15 mouse cellular contexts compared by ENCODE assay signal in the genomic region with DNA sequence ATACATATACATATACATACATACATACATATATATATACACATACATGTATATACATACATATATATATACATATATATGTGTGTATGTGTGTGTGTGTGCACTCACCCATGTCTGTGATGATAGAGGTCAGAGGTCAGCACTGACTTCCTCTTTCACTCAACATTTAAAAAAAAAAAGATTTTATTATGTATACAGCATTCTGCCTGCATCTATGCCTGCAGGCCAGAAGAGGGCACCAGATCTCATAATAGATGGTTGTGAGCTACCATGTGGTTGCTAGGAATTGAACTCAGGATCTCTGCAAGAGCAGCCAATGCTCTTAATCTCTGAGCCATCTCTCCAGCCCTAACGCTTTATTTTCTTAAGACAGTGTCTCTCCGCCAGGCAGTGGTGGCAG. TPM values are rescaled to one million over a fixed set of nuclear protein-coding genes. Genes with fewer than 3 reads are reported as not detected.
DNase-seq lines count a peak whose midpoint lies in the region; ATAC-seq and TF ChIP-seq lines count a peak whose summit lies in the region.
"Had no signal": no experiment of that assay in that cellular context is flagged by ENCODE, and none has a peak within 500 bp of the region (broad histone marks: within the 10 kb centered on the region; RNA-seq: fewer than 3 reads in every experiment).

No protein-coding gene starts in this region.

- H3K27ac ChIP-seq in hindbrain, postnatal 0 days: no peak overlapping the region
- no peak overlapping the region for H3K27ac ChIP-seq in hindbrain, embryonic 11.5 days (ENCODE audit: low read depth, low read length)
- H3K27ac ChIP-seq in ES-E14 (ENCODE audit: insufficient read depth, low read depth, low read length, poor library complexity, severe bottlenecking): no peak overlapping the region
- H3K27ac ChIP-seq: embryonic facial prominence, embryonic 15.5 days; midbrain, embryonic 10.5 days had no signal

- no peaks in the 10 kb centered on the region for H3K9me3 ChIP-seq in hindbrain, postnatal 0 days (ENCODE audit: low read length)
- H3K9me3 ChIP-seq in hindbrain, embryonic 11.5 days (ENCODE audit: control insufficient read depth, low read length): no peaks in the 10 kb centered on the region
- H3K9me3 ChIP-seq in ES-E14 (ENCODE audit: control insufficient read depth, insufficient read depth, low read depth, low read length): no peaks in the 10 kb centered on the region
- H3K9me3 ChIP-seq: embryonic facial prominence, embryonic 15.5 days; midbrain, embryonic 10.5 days had no signal

- no peak for ATAC-seq in hindbrain, postnatal 0 days
- no peak for ATAC-seq in hindbrain, embryonic 11.5 days (ENCODE audit: low FRiP score)
- ATAC-seq in megakaryocyte, adult 5-6 weeks (ENCODE audit: poor library complexity, severe bottlenecking): peak; percentile 76

- H3K27me3 ChIP-seq in hindbrain, postnatal 0 days (ENCODE audit: insufficient read depth, low read length): no peaks in the 10 kb centered on the region
- H3K27me3 ChIP-seq in hindbrain, embryonic 11.5 days (ENCODE audit: control insufficient read depth, insufficient read depth, low read length): no peaks in the 10 kb centered on the region
- H3K27me3 ChIP-seq: embryonic facial prominence, embryonic 15.5 days had no signal

- H3K4me1 ChIP-seq in hindbrain, postnatal 0 days (ENCODE audit: insufficient read depth, low read length): no peaks in the 10 kb centered on the region
- H3K4me1 ChIP-seq in hindbrain, embryonic 11.5 days (replicated peaks; ENCODE audit: control insufficient read depth, insufficient read depth, low read length): no peaks in the 10 kb centered on the region
- H3K4me1 ChIP-seq in ES-E14 (ENCODE audit: control insufficient read depth in 2 of 2, insufficient read depth in 2 of 2, low read length in 2 of 2, poor library complexity in 1 of 2): no peaks in the 10 kb centered on the region
- H3K4me1 ChIP-seq: embryonic facial prominence, embryonic 15.5 days; midbrain, embryonic 10.5 days had no signal

- in situ Hi-C loops in ES-E14 (cut with MboI; ENCODE audit: low sequenced_read_pairs in 2 of 2, unreplicated experiment in 2 of 2): no loop called here

- H3K36me3 ChIP-seq in hindbrain, postnatal 0 days (ENCODE audit: insufficient read depth, low read length): no peaks in the 10 kb centered on the region
- H3K36me3 ChIP-seq in hindbrain, embryonic 11.5 days (ENCODE audit: control insufficient read depth, insufficient read depth, low read length): no peaks in the 10 kb centered on the region
- no peaks in the 10 kb centered on the region for H3K36me3 ChIP-seq in ES-E14 (ENCODE audit: control insufficient read depth, insufficient read depth, low read length, poor library complexity, severe bottlenecking)
- H3K36me3 ChIP-seq: embryonic facial prominence, embryonic 15.5 days; midbrain, embryonic 10.5 days had no signal

- no peak overlapping the region for H3K9ac ChIP-seq in hindbrain, postnatal 0 days (replicated peaks; ENCODE audit: low read length)
- no peak overlapping the region for H3K9ac ChIP-seq in hindbrain, embryonic 11.5 days (ENCODE audit: low read depth, low read length)
- no peak overlapping the region for H3K9ac ChIP-seq in ES-E14 (ENCODE audit: insufficient read depth, low read depth, low read length, poor library complexity, severe bottlenecking)
- H3K9ac ChIP-seq: embryonic facial prominence, embryonic 15.5 days had no signal

- peak; percentile 13; the same call in 1 of the 2 replicates for TF ChIP-seq CTCF in hindbrain, postnatal 0 days (IDR thresholded peaks at IDR 0.05; ENCODE audit: low read depth)

- no peak for DNase-seq in hindbrain, postnatal 0 days (ENCODE audit: low spot score)
- no peak for DNase-seq in hindbrain, embryonic 11.5 days (ENCODE audit: low spot score)
- DNase-seq in 3T3-L1 (ENCODE audit: low read depth, low spot score) (peak; percentile 27), ES-E14 (ENCODE audit: low read depth, low spot score) (no peak)
- no peak for DNase-seq in adrenal gland, adult 2 months
- DNase-seq in embryo, embryonic 10.5 days (ENCODE audit: low spot score): no peak
- DNase-seq in urinary bladder, adult 2 months (ENCODE audit: low spot score): no peak
- DNase-seq: cerebellum, postnatal 25 days; kidney, adult 2 months; left cerebral cortex, postnatal 4 days; lung, adult 18-20 months; retina, postnatal 1 day had no signal

- no peak overlapping the region for H3K4me2 ChIP-seq in hindbrain, postnatal 0 days (ENCODE audit: low read depth, low read length)
- no peak overlapping the region for H3K4me2 ChIP-seq in hindbrain, embryonic 11.5 days (replicated peaks; ENCODE audit: low read depth, low read length)
- H3K4me2 ChIP-seq: embryonic facial prominence, embryonic 15.5 days had no signal

- no peak overlapping the region for H3K4me3 ChIP-seq in hindbrain, postnatal 0 days (ENCODE audit: low read length)
- H3K4me3 ChIP-seq in hindbrain, embryonic 11.5 days (ENCODE audit: low read depth, low read length): no peak overlapping the region
- no peak overlapping the region for H3K4me3 ChIP-seq in ES-E14 (ENCODE audit: insufficient read depth in 1 of 2, low read depth in 1 of 2, low read length in 2 of 2, poor library complexity in 1 of 2, severe bottlenecking in 1 of 2)
- H3K4me3 ChIP-seq: embryonic facial prominence, embryonic 15.5 days; midbrain, embryonic 10.5 days had no signal

- 93% methylated on average over 2 of the region's 2 CpGs for WGBS in hindbrain, postnatal 0 days
- 88% methylated on average over 2 of the region's 2 CpGs for WGBS in hindbrain, embryonic 11.5 days

TF ChIP-seq in ES-E14, 5 proteins besides CTCF, POLR2A, EP300 and RAD21:
- TF ChIP-seq ZNF384 (IDR thresholded peaks at IDR 0.05; ENCODE audit: low read depth, low read length): peak; percentile 59; the same call in 1 of the 2 replicates
- TF ChIP-seq MAFK (IDR thresholded peaks at IDR 0.05; ENCODE audit: insufficient read depth, low read depth, low read length): no peak

RNA-seq across cellular contexts. Expression of gene Ddx47, which starts 14.5 kb away (rescaled TPM):
- total RNA-seq in hindbrain, postnatal 0 days (2014; rRNA removed): 21.7 and 40.5 TPM in 2 replicates
- polyA plus RNA-seq in hindbrain, postnatal 0 days (2015; fragmentation: Nextera tagmentation; extraction: Ambion mirVana): 60.5 TPM in 2 replicates
- 101 and 102 TPM in 2 replicates for polyA plus RNA-seq in hindbrain, embryonic 11.5 days (2014; fragmentation: Nextera tagmentation; extraction: Ambion mirVana)
- total RNA-seq in ES-E14 (2012; rRNA removed): 72.4 and 75.1 TPM in 2 replicates
- total RNA-seq in megakaryocyte, adult 5-6 weeks (2015): 43.4 and 50.3 TPM in 2 replicates
- 62.6 and 74.5 TPM in 2 replicates for total RNA-seq in megakaryocyte, adult 5-6 weeks (2017)
- total RNA-seq in adrenal gland, adult 2 months (2021): 10 to 100 TPM; 57.9 to 61.4 TPM
- polyA plus RNA-seq in adrenal gland, adult 2 months (2012; rRNA removed): 21.7 and 23.0 TPM in 2 replicates
- polyA plus RNA-seq in urinary bladder, adult 2 months (2012; rRNA removed): 80.2 and 86.4 TPM in 2 replicates

RNA-seq across cellular contexts. Expression of gene Apold1, which starts 15.4 kb away (rescaled TPM):
- total RNA-seq in hindbrain, postnatal 0 days (2014; rRNA removed): 6.3 and 7.0 TPM in 2 replicates
- polyA plus RNA-seq in hindbrain, postnatal 0 days (2015; fragmentation: Nextera tagmentation; extraction: Ambion mirVana): 4.2 and 4.8 TPM in 2 replicates
- polyA plus RNA-seq in hindbrain, embryonic 11.5 days (2014; fragmentation: Nextera tagmentation; extraction: Ambion mirVana): 3.0 and 3.7 TPM in 2 replicates
- 0.16 and 0.22 TPM in 2 replicates for total RNA-seq in ES-E14 (2012; rRNA removed)
- total RNA-seq in megakaryocyte, adult 5-6 weeks (2015): 0.21 and 0.89 TPM in 2 replicates
- 0.40 and 0.49 TPM in 2 replicates for total RNA-seq in megakaryocyte, adult 5-6 weeks (2017)
- 1 to 10 TPM; 3.9 to 4.7 TPM for total RNA-seq in adrenal gland, adult 2 months (2021)
- 2.0 TPM in 2 replicates for polyA plus RNA-seq in adrenal gland, adult 2 months (2012; rRNA removed)
- polyA plus RNA-seq in urinary bladder, adult 2 months (2012; rRNA removed): 1.9 TPM in 2 replicates
